Mouse (Mus musculus) liver, adult 2 months (tissue): ENCODE measurements around the gene Ptprn2. TPM values are rescaled to one million over a fixed set of nuclear protein-coding genes. Genes with fewer than 3 reads are reported as not detected.

Source experiments
- DNase-seq: peaks from one replicate; pipeline ENCODE4 v3.0.0-alpha.2; 2011; ENCODE audit warnings: low read depth, low spot score; ENCODE audit errors: extremely low read depth
- H3K27ac ChIP-seq: fragments of 200-500 bp; replicated peaks from 2 replicates; pipeline ENCODE4 v1.5.1; 2012; ENCODE audit warnings: low read depth, mild to moderate bottlenecking, control low read depth, inconsistent platforms, low read length; ENCODE audit not compliant: insufficient read depth
- H3K27me3 ChIP-seq: fragments of 200-500 bp; 2 replicates; pipeline ENCODE4 v1.6.1; 2012; ENCODE audit warnings: mild to moderate bottlenecking, moderate library complexity, low read length, inconsistent platforms; ENCODE audit not compliant: control insufficient read depth, insufficient read depth
- H3K36me3 ChIP-seq: fragments of 200-500 bp; 2 replicates; pipeline ENCODE4 v1.6.1; 2012; ENCODE audit warnings: low read length, inconsistent platforms; ENCODE audit not compliant: control insufficient read depth, insufficient read depth
- H3K4me1 ChIP-seq: fragments of 200-500 bp; 2 replicates; pipeline ENCODE4 v1.6.1; 2011; ENCODE audit warnings: low read length; ENCODE audit not compliant: control insufficient read depth, insufficient read depth
- H3K4me3 ChIP-seq: fragments of 200-500 bp; 2 replicates; pipeline ENCODE4 v1.5.1; 2011; ENCODE audit warnings: low read depth, mild to moderate bottlenecking, control low read depth, low read length, moderate library complexity; ENCODE audit not compliant: insufficient read depth
- H3K79me2 ChIP-seq: fragments of 200-500 bp; 2 replicates; pipeline ENCODE4 v1.6.1; 2012; ENCODE audit warnings: inconsistent platforms, mild to moderate bottlenecking, low read length, moderate library complexity; ENCODE audit not compliant: control insufficient read depth, insufficient read depth
- H3K9ac ChIP-seq: fragments of 200-500 bp; 2 replicates; pipeline ENCODE4 v1.6.1; 2012; ENCODE audit warnings: low read depth, mild to moderate bottlenecking, control low read depth, inconsistent platforms, low read length
- CTCF ChIP-seq: fragments of 200-500 bp; IDR thresholded peaks from 2 replicates; pipeline ENCODE4 v1.5.1; 2011; ENCODE audit warnings: low read depth, low read length, control low read depth
- POLR2A ChIP-seq: fragments of 200-500 bp; IDR thresholded peaks from 2 replicates; pipeline ENCODE4 v1.6.1; 2011; ENCODE audit warnings: low read length, control low read depth; ENCODE audit not compliant: insufficient read depth; ENCODE audit errors: extremely low read depth
- WGBS: fragments of 180-500 bp; shearing (Covaris S2); methylation state at CpG from one replicate; pipeline ENCODE4 v1.1.7; 2018; 5-methylcytosine and 5-hydroxymethylcytosine counted together
- polyA plus RNA-seq: library from polyadenylated mRNA; depleted of rRNA; stranded (reverse); fragments of >200 nt; gene quantifications from 2 replicates; pipeline ENCODE4 v1.2.3, GENCODE M21; 2012
- total RNA-seq: library from RNA; depleted of rRNA; stranded (reverse); fragments of >200 nt; gene quantifications from 2 replicates; pipeline ENCODE4 v1.2.3, GENCODE M21; 2014

Gene Ptprn2
- total and polyA plus RNA-seq, 2 experiments: 0.06 TPM; not detected in 1

DNA sequence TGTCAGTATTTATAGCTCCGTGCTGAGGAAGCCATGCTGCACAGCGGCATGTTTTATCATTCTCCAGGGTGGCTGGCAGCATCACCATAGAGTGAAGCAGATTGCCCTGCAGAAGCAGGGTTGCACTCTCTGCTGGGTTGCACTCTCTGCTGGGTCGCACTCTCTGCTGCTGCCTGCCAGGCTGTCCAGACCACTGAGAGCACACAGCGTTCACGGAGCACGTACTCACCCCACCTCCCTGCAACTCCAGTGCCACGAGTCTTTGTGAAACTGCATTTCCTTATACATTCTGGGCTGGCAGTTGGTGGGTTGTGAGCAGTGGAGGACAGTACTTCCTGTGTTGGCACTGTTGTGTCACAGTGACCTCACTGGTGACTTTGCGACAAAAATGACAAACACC is 108.9 kb downstream of the Ptprn2 start:
- H3K79me2 ChIP-seq: no peaks in the 10 kb centered on the region
- no peak overlapping the region for H3K4me3 ChIP-seq
- no peaks in the 10 kb centered on the region for H3K36me3 ChIP-seq
- H3K4me1 ChIP-seq: no peaks in the 10 kb centered on the region
- 75% methylated on average over 8 of the region's 8 CpGs for WGBS
- no peak overlapping the region for H3K27ac ChIP-seq
- no peak for DNase-seq
- H3K9ac ChIP-seq: no peak overlapping the region
- 0 out of 2 replicates have a peak, but pooled peaks cover 5% of the 10 kb centered on the region for H3K27me3 ChIP-seq
- TF ChIP-seq POLR2A (no peak), CTCF (no peak)

GRCm38 (mm10) chr12:116594866-116595610 is 109.5 kb downstream of the Ptprn2 start:
- H3K79me2 ChIP-seq: no peaks in the 10 kb centered on the region
- 0 out of 2 replicates have a peak, but pooled peaks cover 5% of the 10 kb centered on the region for H3K27me3 ChIP-seq
- no peak overlapping the region for H3K9ac ChIP-seq
- DNase-seq: no peak
- H3K27ac ChIP-seq: no peak overlapping the region
- H3K36me3 ChIP-seq: no peaks in the 10 kb centered on the region
- H3K4me1 ChIP-seq: no peaks in the 10 kb centered on the region
- WGBS: 91% methylated on average over 7 of the region's 7 CpGs
- no peak overlapping the region for H3K4me3 ChIP-seq
- TF ChIP-seq POLR2A (no peak), CTCF (no peak)

- Histone ChIP-seq H3K27me3 (0 out of 2 replicates have a peak, but pooled peaks cover 5% of the 10 kb centered on the region), H3K27ac (no peak overlapping the region), H3K36me3 (no peaks in the 10 kb centered on the region), H3K4me3 (no peak overlapping the region), H3K79me2 (no peaks in the 10 kb centered on the region), H3K4me1 (no peaks in the 10 kb centered on the region), H3K9ac (no peak overlapping the region)
- 92% methylated on average over 4 of the region's 4 CpGs for WGBS
- TF ChIP-seq POLR2A (no peak), CTCF (no peak)
- DNase-seq: no peak
Observed at GRCm38 (mm10) chr12:116595727-116596126, 110.2 kb downstream of the Ptprn2 start.

GRCm38 (mm10) chr12:116596993-116597392 is 111.5 kb downstream of the Ptprn2 start:
- Histone ChIP-seq H3K4me1 (no peaks in the 10 kb centered on the region), H3K27me3 (0 out of 2 replicates have a peak, but pooled peaks cover 5% of the 10 kb centered on the region), H3K27ac (no peak overlapping the region), H3K36me3 (no peaks in the 10 kb centered on the region), H3K4me3 (no peak overlapping the region), H3K9ac (no peak overlapping the region), H3K79me2 (no peaks in the 10 kb centered on the region)
- 82% methylated on average over 20 of the region's 20 CpGs for WGBS
- peak; percentile 8 for DNase-seq
- TF ChIP-seq CTCF (no peak), POLR2A (no peak)

DNA sequence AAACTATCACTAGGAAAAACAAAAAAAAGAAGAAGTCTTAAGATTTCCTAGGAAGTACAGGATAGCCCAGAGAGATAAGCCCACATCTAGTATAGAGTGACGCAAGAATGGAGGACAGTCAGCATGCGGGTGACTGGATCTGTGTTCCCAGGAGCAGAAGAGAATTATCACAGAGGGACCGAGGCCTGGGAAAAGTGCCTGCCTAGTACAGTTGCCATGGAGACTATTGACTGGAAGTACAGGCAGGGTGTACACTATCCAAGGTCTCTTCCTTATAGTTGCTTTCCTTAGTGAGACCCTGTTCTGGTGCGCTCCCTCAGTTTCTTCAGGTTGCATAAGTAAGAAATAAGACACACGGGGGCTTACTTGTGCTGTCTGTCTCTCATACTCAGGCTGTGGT is 112.2 kb downstream of the Ptprn2 start:
- 71% methylated on average over 5 of the region's 5 CpGs for WGBS
- H3K27ac ChIP-seq: no peak overlapping the region
- no peak overlapping the region for H3K9ac ChIP-seq
- no peak for DNase-seq
- 0 out of 2 replicates have a peak, but pooled peaks cover 5% of the 10 kb centered on the region for H3K27me3 ChIP-seq
- H3K4me3 ChIP-seq: no peak overlapping the region
- H3K36me3 ChIP-seq: no peaks in the 10 kb centered on the region
- no peak for TF ChIP-seq CTCF
- TF ChIP-seq POLR2A: no peak
- H3K79me2 ChIP-seq: no peaks in the 10 kb centered on the region
- no peaks in the 10 kb centered on the region for H3K4me1 ChIP-seq
